Mouse (Mus musculus) kidney, adult 9 months (tissue): ENCODE data around the gene Slc30a5.
A peak's percentile ranks its signal among the peaks of the same experiment; 100 is the strongest.
"Not testable (repeated sequence)": the region's sequence is repeated elsewhere in the genome, so short reads cannot be mapped to it uniquely, and the experiment has no call there.

Source experiments
- DNase-seq: peaks from one replicate; pipeline ENCODE4 v3.0.0; 2022

Gene Slc30a5

DNA sequence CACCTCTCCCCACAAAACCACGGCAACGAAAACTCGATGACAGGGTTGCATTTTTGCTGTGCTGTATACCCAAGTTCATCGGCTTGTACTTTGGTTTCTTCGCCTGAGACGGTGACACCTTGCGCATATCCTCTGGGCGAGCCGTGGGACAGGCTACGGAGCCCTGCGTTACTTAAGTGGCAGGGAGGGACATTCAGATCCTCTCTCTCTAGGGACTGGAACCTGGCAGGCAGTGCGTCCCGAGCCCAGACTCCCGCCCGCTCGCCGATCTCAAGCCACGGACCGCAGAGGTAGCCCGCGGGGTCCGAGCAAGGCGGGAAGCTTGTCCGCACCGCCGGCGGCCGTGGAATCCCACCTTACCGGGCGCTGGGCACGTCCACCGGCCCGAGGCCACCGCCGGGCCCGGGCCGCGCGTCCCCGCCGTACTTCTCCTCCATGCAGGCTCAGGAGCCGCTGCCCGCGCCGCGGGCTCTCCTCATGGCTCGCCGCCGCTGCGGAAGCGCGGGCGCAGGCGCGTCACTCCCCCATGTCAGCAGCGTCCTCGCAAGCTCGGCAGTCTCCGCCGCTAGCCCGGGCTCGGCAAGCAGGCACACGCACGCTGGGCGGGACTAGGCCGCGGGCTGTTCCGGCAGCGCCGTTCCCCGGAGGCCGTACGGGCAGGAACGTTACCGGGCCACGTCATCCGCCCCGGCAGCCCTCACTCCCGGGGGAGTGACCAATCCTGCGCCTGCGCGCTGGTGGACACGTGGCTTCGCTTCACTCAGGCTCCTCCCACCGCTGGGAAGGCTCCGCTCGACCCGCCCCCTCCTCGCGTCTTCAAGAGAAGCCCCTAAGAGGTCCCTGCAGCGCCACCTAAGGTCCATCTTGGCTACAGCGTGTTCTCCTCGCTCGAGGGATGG, at the start of gene Slc30a5:
Gene Slc30a5, minus strand, starts transcription at position 687 of the 899 bp plus-strand sequence.
- DNase-seq = peak; percentile 99

DNA sequence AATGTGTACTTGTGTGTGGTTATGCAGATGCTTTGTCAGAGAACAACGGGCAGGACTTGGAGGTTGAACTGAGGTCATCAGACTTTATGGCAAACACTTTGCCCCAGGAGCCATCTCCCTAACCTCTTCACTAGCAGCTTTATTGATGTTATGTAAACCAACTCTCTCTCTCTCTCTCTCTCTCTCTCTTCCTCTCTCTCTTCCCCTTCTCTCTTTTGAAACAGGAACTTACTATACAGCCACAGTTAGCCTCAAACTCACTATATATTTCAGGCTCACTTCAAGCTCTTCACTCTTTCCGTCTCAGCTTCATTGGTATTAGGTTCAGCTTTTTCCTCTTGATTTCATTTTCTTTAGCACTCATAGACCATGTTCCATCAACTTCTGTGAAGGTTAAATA, 48.7 kb upstream of the Slc30a5 start:
- no peak for DNase-seq

DNA sequence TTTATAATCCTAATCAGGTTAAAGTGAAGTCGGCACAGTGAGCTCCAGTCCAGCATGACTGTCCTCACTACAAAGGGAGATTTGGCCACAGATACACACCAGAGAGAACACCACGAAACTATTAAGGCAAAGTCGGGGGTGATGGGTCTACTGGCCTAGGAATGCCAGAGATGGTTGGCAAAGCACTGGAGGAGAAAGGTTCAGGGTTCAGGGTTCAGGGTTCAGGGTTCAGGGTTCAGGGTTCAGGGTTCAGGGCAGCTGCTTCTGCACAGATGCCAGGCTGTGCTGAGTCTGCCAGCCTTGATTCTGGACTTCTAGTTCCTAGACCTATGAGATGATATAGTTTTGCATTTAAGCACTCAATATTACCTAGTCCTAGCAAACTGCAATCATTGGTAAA, 46.6 kb upstream of the Slc30a5 start:
- peak; percentile 55 for DNase-seq

DNA sequence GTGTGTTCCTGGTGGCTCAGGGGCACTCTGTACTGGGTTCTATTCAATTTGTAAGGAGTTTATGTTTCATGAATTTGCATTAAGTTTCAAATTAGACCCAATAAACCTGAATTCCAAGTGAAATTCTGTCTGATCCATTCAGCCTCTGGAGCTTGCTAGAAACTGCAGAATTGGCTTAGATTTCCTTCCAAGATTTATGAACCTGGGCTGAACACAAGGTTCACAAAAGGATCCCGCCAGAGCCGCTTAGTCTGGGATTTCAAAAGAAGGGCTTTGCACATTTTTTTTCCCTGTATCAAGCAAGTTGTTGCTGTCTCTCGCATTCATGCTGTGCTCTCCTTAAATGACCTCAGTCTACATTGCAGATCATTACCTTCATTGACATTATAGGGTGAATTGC, 46.1 kb upstream of the Slc30a5 start:
- peak; percentile 7 for DNase-seq

DNA sequence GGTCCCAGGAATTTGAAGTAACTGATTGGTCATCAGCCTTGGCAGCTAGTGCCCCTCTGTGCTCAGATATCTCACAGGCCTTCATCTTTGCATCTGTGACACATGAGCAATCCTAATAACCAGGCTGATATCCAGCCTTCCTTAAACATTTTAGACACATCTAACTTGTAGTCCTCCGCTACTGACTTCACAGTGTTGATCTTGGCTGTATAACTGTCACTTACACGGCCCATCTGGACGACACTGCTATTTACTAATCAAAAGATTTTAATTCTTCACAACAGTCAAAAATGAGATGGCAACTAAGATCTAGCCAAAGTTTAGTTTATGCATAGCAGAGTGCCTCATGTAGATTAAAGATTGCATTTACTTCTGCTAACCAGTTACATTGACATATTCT, 45.0 kb upstream of the Slc30a5 start:
- DNase-seq = no peak

DNA sequence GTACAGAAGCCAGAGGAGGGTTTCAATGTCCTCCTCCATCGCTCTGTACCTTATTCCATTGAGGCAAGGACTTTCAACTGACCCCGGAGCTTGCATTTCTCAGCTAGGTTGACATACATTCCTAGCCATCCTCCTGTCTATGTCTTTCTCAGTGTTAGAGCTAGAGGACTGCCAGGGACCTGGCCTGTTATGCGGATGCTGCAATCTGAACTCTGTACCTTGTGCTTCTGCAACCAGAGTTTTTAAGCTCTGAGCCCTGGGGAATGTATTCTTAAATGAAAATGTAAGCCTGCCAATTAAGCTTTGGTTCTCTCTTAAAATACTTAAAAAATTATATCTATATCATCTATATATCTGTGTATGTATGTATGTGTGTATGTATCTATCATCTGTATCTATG, 44.5 kb upstream of the Slc30a5 start:
- DNase-seq = no peak

DNA sequence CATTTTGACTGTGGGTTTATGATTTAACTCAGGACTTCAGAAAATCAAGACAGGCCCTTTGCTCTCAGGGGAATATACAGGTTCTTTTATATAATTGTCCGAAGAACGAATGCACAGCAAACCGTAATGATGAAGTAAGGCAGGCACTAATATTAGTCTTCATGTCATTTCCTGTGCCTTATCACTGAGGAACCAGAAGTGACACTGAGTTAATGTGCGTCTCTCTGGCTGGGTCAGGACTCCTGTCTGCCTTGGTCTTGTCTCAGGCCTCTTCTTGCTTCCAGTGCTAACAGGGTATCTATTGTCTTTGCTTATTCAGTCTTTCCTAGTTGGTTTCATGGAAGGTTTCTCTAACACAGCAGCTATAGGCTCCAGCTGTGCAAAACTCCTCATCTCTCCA, 41.9 kb upstream of the Slc30a5 start:
- DNase-seq = no peak

DNA sequence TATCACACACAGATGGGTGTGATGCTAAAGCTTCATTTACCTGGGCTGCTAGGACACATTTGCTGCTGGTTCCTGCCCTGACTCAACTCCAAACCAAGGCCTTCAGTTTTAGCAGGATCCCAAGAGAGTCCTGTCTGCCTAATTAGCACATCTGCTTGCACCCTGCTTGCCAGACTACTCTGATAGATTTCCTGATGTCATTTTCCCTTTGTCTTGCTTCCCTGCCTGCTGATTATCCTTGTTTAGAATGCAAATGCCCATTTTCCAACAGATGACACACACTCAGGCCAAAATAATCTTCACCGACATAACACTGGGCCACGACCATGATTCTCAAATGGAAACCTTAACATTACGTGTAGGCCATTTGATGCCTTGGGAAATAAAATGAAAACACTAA, 41.4 kb upstream of the Slc30a5 start:
- no peak for DNase-seq

DNA sequence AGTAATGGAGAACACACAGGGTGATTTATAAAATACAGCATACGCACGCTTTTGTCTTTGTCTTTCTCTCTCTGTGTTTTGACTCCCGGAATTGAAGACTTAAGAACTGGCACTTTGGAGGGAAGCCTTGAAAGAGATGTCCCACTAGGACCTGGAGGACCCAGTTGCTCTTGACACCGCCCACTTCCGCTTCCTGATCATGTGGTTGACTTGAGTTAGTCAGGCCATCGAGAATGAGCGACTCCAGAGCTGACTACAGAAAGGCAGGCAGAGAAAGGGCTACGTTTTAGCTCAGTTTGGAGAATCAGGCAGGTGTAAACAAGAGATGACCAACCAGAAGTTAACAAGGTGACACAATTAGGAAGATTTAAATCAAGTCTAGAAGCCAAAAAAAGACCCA, 40.3 kb upstream of the Slc30a5 start:
- DNase-seq = no peak

DNA sequence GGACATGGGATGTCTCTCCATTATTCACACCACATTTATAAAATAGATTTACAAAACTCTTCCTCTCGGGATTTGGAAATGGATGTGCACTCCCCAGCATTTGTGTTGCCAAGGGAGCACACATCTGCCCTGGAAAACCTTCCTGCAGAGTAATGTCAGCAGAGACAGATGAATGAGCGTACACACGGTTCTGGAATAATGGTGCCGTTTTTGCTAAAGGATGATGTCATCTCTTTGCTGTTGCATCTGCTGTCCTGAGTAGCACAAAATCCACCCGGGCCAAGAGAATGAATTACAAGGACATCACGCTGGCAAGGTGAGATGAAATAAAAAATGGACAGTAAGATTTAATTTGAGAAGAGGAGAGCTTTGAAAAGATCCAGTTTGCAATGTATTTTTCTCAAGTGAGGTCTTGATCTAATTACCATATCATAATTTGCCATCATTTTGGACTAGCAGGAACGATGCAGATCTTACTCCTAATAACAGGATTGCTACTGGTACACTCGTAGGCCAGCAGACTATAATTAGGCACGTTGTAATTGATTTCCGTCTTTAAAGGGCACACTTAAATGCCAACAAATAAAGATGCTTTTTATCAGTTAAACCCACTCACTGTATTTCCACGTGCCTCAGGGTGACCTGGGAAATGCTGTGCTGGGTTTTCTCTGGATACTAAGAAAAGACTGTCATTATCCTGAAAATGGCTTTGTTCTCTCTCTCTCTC, 38.4 kb upstream of the Slc30a5 start:
- no peak for DNase-seq

DNA sequence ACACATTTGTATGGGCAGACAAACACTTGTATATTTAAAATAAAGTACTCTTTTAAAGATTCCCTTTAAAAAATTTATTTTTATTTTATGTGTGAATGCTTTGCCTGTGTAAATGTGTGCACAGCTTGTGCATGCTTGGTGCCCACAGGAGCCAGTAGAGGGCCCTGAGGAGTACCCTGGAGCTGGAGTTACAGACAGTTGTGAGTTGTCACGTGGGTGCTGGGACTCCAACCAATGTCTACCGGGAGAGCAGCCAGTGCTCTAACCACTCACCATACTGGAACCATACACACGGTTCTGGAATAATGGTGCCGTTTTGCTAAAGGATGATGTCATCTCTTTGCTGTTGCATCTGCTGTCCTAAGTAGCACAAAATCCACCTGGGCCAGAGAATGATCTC, 36.6 kb upstream of the Slc30a5 start:
- no peak for DNase-seq

DNA sequence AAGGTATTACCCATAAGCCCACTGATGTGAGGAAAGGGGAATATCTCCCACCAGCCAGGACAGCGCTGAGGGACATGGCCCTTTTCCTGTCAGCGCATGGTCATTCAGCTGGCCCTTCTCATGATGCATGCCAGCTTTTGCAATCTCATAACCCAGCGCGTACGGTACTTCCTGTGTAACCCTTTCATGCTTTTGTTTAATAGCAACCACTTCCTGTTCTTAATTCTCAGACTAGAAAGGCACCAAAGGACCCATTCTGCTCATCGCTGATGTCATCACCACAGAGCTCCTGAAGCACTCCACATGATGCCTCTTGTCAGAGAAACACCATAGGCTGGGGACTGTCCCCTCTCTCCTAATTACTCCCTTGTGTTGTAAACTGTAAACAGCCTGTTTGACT, 33.1 kb upstream of the Slc30a5 start:
- no peak for DNase-seq

DNA sequence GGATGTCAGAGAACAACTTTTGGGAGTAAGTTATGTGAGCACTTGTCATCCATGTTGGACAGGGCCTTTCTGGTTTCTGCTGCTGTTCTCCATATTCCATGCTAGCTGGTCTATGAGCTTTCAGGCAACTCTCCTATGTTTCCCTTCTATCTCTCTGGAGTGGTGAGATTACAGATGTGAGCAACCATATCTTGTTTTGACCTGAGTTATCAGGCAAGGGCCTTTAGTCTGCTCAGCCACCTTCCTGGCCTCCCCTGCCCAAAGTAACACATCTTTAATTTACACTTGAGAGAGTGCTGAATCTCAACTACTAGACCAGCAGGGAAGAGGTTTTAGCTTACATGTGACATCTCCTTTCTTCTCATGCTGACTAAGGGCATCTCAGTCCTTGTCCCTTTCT, 32.5 kb upstream of the Slc30a5 start:
- DNase-seq = no peak

DNA sequence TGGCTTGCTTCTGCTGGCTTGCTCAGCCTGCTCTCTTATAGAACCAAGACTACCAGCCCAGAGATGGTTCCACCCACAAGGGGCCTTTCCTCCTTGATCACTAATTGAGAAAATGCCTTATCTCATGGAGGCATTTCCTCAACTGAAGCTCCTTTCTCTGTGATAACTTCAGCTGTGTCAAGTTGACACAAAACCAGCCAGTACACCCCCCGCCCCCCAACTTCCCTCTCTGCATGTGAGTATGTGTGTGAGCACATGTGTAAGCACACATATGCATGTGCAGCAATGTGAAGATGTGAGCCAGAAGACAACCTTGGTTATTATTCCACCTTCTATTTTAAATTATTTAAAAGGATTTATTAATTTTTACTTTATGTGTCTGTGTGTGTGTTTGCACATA, 30.7 kb upstream of the Slc30a5 start:
- not testable (repeated sequence) for DNase-seq

DNA sequence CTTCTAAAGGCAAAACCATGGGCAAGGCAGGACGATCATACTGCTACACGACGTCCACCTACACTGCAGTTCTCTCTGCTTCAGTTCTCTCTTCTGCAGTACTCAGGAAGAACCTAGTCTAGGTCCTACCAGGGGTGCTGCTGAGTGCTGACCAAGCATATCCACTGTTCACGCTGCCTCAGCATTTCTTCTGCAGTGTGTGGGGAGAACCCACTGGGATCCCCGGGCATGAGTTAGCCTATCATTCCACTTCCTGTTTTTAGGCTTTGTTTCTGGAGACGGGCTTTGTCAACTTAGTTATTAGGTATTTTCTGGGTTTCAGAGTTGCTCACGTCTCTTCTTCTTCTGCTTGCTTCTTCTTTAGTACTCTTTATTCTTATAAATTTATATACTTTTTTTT, 25.9 kb upstream of the Slc30a5 start:
- no peak for DNase-seq

DNA sequence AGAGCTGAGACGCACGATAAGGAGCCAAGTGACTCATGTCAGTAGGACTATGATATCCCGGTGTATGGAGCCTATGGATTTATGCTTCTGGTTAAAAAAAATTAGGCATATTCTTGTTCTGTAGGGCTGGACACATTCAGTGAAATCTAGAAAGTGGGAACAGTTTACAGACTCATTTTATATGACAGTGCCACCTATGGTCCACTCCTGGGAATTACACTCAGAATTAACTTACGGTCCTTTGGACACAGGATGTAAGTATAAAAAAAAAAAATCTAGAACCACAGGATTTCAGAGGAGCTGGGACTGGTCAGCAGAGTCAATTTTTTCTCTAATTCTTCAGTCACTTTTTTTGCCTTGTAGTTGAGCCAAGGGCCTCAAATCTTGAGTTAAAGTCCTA, 20.9 kb upstream of the Slc30a5 start:
- DNase-seq = peak; percentile 56

DNA sequence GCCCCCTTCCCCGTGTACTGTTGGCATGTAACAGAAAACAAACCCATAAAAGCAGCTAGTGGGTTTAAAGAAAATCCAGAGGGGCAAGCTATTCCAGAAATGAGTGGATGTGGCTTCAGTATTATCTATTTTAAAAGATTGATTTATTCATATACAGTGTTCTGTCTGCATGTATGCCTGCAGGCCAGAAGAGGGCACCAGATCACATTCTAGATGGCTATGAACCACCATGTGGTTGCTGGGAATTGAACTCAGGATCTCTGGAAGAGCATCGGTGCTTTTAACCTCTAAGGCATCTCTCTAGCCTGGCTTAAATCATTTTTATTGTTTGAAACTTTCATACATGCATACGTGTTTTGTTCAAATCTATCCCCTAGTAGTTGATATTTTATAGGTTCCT, 19.9 kb upstream of the Slc30a5 start:
- DNase-seq = no peak

DNA sequence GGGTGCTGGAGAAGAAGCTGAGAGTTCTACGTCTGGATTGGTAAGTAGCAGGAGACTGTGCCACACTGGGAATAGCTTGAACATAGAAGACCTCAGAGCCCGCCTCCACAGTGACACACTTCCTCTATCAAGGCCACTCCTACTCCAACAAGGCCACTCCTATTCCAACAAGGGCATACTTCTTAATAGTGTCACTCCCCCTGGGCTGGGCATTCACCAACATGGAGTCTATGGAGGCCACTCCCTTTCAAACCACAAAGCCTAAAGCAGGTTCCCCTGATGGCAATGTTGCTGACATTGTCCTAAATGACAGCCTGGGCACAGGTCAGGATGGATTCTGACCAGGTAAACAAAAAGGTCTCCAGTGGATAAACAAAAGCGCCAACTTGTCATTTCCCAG, 15.9 kb upstream of the Slc30a5 start:
- DNase-seq = no peak

DNA sequence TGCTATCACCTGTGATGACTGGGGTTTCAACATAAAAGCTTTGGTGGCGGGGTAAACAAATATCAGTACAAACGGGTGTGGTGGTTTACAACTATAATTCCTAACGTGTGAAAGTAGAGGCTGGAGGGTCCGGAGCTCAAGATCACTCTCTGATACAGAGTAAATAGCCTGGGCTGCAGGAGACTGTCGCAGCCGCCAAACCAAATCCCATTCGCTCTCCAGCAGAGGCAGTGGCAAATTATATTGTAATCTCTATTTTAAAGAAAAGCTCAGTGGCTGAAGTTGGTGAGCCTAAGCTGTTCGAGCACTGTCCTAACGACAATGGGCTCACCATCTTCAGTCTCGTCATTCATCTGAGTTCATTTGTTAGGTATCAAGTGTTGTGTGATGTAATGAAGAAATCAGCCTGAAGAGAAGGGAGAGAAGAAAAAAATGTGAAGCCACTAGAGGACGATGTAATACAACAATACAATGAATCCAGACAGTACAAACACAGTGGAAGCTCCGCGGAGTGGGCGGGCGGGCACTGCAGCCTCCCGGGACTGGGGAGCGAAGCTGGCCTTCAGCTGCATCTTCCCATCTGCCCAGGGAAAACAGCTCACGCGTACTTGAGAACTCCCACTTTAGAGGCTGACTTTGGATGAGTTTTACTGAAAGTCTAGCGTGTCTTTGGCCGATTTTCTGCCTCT, 13.8 kb upstream of the Slc30a5 start:
- DNase-seq = no peak

DNA sequence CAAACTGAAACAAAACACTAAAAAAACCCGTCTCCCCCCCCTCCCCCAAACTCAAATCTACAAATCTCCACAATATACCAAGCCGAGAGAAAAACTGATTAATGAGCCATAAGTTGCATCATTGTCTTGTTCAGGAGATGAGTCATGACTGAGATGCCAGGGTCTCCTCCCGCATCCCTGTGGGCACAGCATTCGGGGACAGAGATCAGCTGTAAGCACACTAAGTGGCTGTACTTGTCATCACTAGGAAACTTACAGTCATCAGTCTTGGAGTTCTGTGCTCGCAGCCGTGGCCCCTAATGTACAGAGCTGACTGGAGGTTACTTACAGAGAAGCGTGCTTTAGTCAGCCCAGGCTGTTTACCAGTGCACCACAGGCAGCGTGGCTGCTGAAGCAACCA, 13.0 kb upstream of the Slc30a5 start:
- no peak for DNase-seq

DNA sequence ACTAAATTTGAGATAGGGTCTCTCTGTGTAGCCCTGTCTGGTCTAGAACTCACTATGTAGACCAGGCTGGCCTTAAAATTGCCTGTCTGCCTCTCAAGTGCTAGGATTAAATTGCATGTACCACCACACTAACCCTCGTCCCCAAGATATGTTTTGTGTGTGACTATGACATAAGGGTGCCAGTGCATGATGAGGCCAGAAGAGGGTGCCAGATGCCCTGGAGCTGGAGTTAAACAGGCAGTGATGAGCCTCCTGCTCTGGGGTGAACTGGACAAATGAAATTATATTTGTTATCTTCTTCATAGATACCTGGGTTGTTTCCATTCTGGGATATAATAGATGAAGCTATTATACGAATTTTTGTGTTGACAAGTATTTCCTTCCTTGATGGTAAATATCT, 10.7 kb upstream of the Slc30a5 start:
- peak; percentile 54 for DNase-seq

DNA sequence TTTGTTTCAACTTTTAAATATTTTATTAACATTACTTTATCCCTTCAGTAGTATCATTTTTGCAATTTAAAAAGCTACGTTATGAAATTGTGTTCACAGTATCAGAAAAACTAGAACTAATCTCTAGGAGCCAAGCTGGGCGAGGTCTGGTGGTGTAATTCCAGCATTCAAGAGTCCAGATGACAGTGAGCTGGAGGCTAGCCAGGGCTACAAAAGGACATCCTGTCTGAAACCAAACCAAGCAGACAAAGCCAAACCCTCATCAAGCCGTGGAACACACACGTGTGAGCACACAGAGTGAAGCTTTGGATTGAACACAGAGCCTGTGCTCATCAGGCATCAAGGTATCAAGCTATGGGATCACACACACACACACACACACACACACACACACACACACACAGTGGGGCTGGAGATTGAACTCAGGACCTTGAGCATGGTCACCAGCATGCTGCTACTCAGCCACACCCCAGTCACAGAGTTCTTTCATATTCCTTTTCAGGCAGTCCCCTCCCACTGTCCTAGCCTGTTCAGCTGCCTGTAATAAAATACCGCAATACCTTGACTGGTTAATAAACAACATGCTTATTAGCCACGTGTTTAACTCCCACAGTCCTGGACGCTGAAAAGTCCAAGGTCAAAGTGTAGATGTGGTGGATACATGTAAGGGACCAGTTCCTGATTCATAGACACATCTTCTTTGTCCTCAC, 9.9 kb upstream of the Slc30a5 start:
- peak; percentile 82 for DNase-seq

DNA sequence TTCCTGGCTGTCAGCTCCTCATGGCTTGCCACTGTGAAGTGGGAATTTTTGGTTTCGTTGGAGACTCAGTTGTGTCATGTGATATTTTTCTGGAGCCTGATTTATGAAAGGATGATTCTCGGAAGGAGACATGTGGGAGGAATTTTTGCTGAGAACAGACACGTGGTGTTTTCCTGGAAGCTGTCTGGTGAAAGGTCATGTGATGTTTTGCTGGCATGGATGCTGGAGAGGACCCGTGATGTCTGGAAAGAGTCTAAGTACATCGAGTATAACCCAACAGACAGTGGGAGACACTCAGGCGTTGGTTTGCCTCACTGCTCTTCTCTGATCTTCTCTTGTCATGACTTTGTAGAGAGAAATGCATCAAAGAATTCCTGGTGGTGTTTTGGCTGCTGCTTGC, 8.5 kb upstream of the Slc30a5 start:
- peak; percentile 54 for DNase-seq
